Mouse (Mus musculus) stomach, postnatal 0 days (tissue): ENCODE results near the gene Gm11733.

Source experiments
- CTCF ChIP-seq: IDR thresholded peaks from 2 replicates; pipeline ENCODE4 v1.5.1; 2016; ENCODE audit warnings: antibody characterized with exemption, low read depth, mild to moderate bottlenecking, moderate library complexity
- EP300 ChIP-seq: optimal IDR thresholded peaks from 2 replicates; pipeline ENCODE3; 2016; ENCODE audit warnings: antibody characterized with exemption

DNA sequence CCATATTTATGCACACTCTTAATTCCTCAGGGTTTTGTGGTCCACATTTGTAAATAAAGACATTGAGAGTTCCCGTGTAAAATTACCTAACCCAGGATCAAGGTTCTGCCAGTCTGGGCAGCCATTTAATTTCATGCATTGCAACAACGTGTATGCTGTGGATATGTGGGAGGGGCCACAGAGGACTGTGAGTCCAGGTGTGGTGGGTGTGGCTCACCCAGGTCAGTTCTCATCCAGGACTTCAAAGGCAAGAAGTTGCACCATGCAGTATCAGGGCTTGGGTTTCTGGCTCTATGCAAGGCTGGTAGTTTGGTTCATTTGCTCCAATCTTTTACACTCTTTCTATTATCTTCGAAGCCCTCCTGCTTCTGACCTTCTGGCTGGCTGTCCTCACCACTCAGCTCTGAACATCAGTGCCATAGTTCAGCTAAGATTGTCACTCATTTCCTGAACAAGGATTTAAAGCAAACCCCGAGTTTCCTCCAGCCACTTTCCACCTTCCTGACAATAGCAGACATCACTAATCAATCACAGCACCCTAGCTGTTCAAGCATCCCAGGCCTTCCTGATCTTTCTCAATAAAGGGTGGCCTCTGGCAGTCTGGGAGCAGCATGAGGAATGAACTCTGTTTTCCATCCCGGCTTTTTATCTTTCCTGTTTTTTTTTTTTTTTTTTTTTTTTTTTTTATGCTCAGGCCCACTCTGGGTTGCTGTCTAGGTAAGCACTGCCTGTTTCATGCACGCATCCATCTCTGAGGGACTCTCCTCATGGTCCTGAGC is 15.4 kb upstream of the Gm11733 start:
- TF ChIP-seq EP300 (no peak), CTCF (no peak)
